Mouse (Mus musculus) megakaryocyte, adult 5-6 weeks (primary cell): ENCODE measurements around the gene Ccdc150. TPM values are rescaled to one million over a fixed set of nuclear protein-coding genes. Genes with fewer than 3 reads are reported as not detected.

Source experiments
- total RNA-seq, 2 experiments: library from RNA; stranded (forward) in 1 of 2; stranded (reverse) in 1 of 2; fragments of 153-499, 151-499 nt in 1 of 2; fragments of 221-1000, 200-1000 nt in 1 of 2; gene quantifications; 2 replicates each; pipeline versions ENCODE4 v1.2.3 to v1.2.4; 2015 to 2017

Ccdc150 gene
- total RNA-seq, 2 experiments from 2014 or later = 0.40 TPM; not detected in 1

Other genes with a start within 250 kb of the Ccdc150 start
- gene Hecw2, start 55.5 kb upstream of the Ccdc150 start, total RNA-seq (2015) = 0.13 TPM in 1 of 2 replicates, not detected in the other
- 0.26 TPM in 1 of 2 replicates, not detected in the other for gene Hecw2, start 55.5 kb upstream of the Ccdc150 start, total RNA-seq (2017)
- gene Gtf3c3, start 188.3 kb downstream of the Ccdc150 start, total RNA-seq (2015) = 12.6 and 13.8 TPM in 2 replicates
- 15.2 and 20.2 TPM in 2 replicates for gene Gtf3c3, start 188.3 kb downstream of the Ccdc150 start, total RNA-seq (2017)